Comparison of ENCODE assay signal across 9 mouse cellular contexts in the genomic region with DNA sequence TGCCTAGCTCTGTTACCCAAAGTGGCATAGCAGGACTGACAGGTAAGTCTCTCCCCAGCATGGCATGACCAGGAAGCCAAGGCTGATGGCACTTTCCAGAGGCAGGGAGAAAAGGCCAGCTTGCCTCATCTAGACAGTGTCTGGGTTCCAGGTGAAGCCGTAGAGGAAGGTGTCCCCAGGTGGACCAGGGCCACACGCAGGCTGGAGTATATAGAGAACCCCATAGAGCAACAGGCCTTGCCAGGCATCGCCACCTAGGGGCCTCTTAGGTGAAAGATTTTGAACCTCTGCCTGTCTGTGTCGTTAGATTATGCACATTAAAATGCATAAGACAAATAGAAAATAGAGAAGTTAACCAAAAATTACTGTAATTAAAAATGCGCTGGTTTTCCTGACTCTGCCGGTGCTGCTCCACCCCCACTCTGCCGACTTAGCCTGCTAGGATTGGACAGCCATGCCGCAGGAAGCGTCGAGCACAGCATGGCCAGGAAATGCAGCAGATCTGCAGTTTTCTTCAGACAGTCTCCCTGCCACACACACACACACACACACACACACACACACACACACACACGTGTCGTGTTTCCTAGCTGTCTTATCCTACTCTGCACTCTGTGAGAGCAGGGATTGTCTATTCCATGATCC. TPM values are rescaled to one million over a fixed set of nuclear protein-coding genes. Genes with fewer than 3 reads are reported as not detected.
A peak's percentile ranks its signal among the peaks of the same experiment; 100 is the strongest.
DNase-seq lines count a peak whose midpoint lies in the region; ATAC-seq and TF ChIP-seq lines count a peak whose summit lies in the region.
"Had no signal": no experiment of that assay in that cellular context is flagged by ENCODE, and none has a peak within 500 bp of the region (broad histone marks: within the 10 kb centered on the region; RNA-seq: fewer than 3 reads in every experiment).

No protein-coding gene starts in this region.

- peak overlapping the region; percentile 86 for H3K27ac ChIP-seq in cerebellum, adult 2 months (ENCODE audit: insufficient read depth, low read length)
- H3K27ac ChIP-seq in liver, embryonic 11.5 days (ENCODE audit: low read depth, low read length): no peak overlapping the region
- no peak overlapping the region for H3K27ac ChIP-seq in kidney, adult 2 months (ENCODE audit: insufficient read depth, low read depth, low read length)

- H3K27me3 ChIP-seq in cerebellum, adult 2 months (ENCODE audit: control insufficient read depth, insufficient read depth, low read length): no peaks in the 10 kb centered on the region
- no peaks in the 10 kb centered on the region for H3K27me3 ChIP-seq in liver, embryonic 11.5 days (replicated peaks; ENCODE audit: control insufficient read depth, insufficient read depth, low read length)
- no peaks in the 10 kb centered on the region for H3K27me3 ChIP-seq in kidney, adult 2 months (replicated peaks; ENCODE audit: control insufficient read depth, insufficient read depth, low read length)

- no peaks in the 10 kb centered on the region for H3K36me3 ChIP-seq in liver, embryonic 11.5 days (ENCODE audit: control insufficient read depth, insufficient read depth, low read length)
- no peaks in the 10 kb centered on the region for H3K36me3 ChIP-seq in kidney, adult 2 months (ENCODE audit: control insufficient read depth, insufficient read depth, low read length)

- 7% methylated on average over 12 of the region's 12 CpGs for WGBS in cerebellum, adult 2 months
- 37% methylated on average over 12 of the region's 12 CpGs for WGBS in liver, embryonic 11.5 days
- 35% methylated on average over 12 of the region's 12 CpGs for WGBS in kidney, adult 2 months

- TF ChIP-seq CTCF in cerebellum, adult 2 months (IDR thresholded peaks at IDR 0.05; ENCODE audit: borderline replicate concordance, insufficient read depth, low read depth, low read length): peak; percentile 58; the same call in 1 of the 2 replicates
- TF ChIP-seq CTCF in kidney, adult 2 months (conservative IDR thresholded peaks at IDR 0.05; ENCODE audit: insufficient read depth, insufficient read length, low read depth, low read length): no peak

- peak; percentile 57 for ATAC-seq in liver, embryonic 11.5 days (replicated peaks; ENCODE audit: low FRiP score)
- ATAC-seq in megakaryocyte-erythroid progenitor cell, adult 5-6 weeks (replicated peaks; ENCODE audit: low FRiP score, low TSS enrichment, poor library complexity, severe bottlenecking): no peak

- H3K4me2 ChIP-seq in liver, embryonic 11.5 days: no peak overlapping the region

- H3K4me3 ChIP-seq in cerebellum, adult 2 months (replicated peaks; ENCODE audit: insufficient read depth, low read depth, low read length): no peak overlapping the region
- H3K4me3 ChIP-seq in liver, embryonic 11.5 days (ENCODE audit: low read depth, low read length): no peak overlapping the region
- H3K4me3 ChIP-seq in kidney, adult 2 months (ENCODE audit: insufficient read depth, low read depth, low read length): no peak overlapping the region

- TF ChIP-seq POLR2A in cerebellum, adult 2 months (IDR thresholded peaks at IDR 0.05; ENCODE audit: borderline replicate concordance, insufficient read depth, low read length): no peak
- TF ChIP-seq POLR2A in kidney, adult 2 months (IDR thresholded peaks at IDR 0.05; ENCODE audit: low read depth, low read length): no peak

- H3K9me3 ChIP-seq in liver, embryonic 11.5 days (ENCODE audit: control insufficient read depth, low read length): no peaks in the 10 kb centered on the region

- DNase-seq in adrenal gland, postnatal 14 days: peak; percentile 24
- no peak for DNase-seq in adrenal gland, postnatal 25 days
- DNase-seq in kidney, postnatal 4 days: peak; percentile 21 to 45
- no peak for DNase-seq in kidney, adult 18-20 months
- peak in 1 of 2 experiments; percentile 57 for DNase-seq in cerebellum, adult 2 months
- peak; percentile 36 for DNase-seq in liver, embryonic 11.5 days (ENCODE audit: low spot score)
- DNase-seq in kidney, adult 2 months: no peak
- DNase-seq: adrenal gland, adult 2 months had no signal

- H3K4me1 ChIP-seq in cerebellum, adult 2 months (ENCODE audit: control insufficient read depth, insufficient read depth, low read length): peaks cover 65% of the 10 kb centered on the region
- H3K4me1 ChIP-seq in liver, embryonic 11.5 days (replicated peaks; ENCODE audit: control insufficient read depth, insufficient read depth, low read length): no peaks in the 10 kb centered on the region
- H3K4me1 ChIP-seq in kidney, adult 2 months (ENCODE audit: control insufficient read depth, insufficient read depth, low read length): no peaks in the 10 kb centered on the region

- H3K9ac ChIP-seq in liver, embryonic 11.5 days (ENCODE audit: low read depth, low read length): no peak overlapping the region

RNA-seq across cellular contexts. Expression of gene Gnao1, which starts 34.2 kb away (rescaled TPM):
- 39.3 and 44.6 TPM in 2 replicates for total RNA-seq in adrenal gland, postnatal 14 days (2021)
- 30.4 and 37.9 TPM in 2 replicates for total RNA-seq in adrenal gland, postnatal 25 days (2021)
- 345 and 365 TPM in 2 replicates for polyA plus RNA-seq in cerebellum, adult 2 months (2012; rRNA removed)
- 2.4 and 2.8 TPM in 2 replicates for polyA plus RNA-seq in liver, embryonic 11.5 days (2014; fragmentation: Nextera tagmentation; extraction: Ambion mirVana)
- not detected in 2 replicates for total RNA-seq in megakaryocyte-erythroid progenitor cell, adult 5-6 weeks (2014; fragmentation: Nextera tagmentation)
- total RNA-seq in megakaryocyte-erythroid progenitor cell, adult 5-6 weeks (2017): not detected in 2 replicates
- 4.6 and 4.9 TPM in 2 replicates for polyA plus RNA-seq in kidney, adult 2 months (2012; rRNA removed)

Comparison
In these comparisons a context has a peak if more than half of its experiments do, and no peak if none do; other contexts are left out.
1. DNase-seq: peak in adrenal gland, postnatal 14 days (single experiment), kidney, postnatal 4 days (2 of 2) and liver, embryonic 11.5 days (single experiment); none in adrenal gland, postnatal 25 days (single experiment), kidney, adult 18-20 months (single experiment) and kidney, adult 2 months (single experiment).
2. RNA of gene Gnao1, which starts 34.2 kb away (total RNA-seq): 39.3 to 44.6 TPM in adrenal gland, postnatal 14 days and 30.4 to 37.9 TPM in adrenal gland, postnatal 25 days; not detected in megakaryocyte-erythroid progenitor cell, adult 5-6 weeks; every median in the first group is over 10 times any median in the second.